Mouse (Mus musculus) CH12.LX (cell line): ENCODE results near the gene Slc34a2. TPM values are rescaled to one million over a fixed set of nuclear protein-coding genes. Genes with fewer than 3 reads are reported as not detected.

Experiments used
- DNase-seq: peaks from one replicate; pipeline ENCODE4 v3.0.0-alpha.2; 2013; ENCODE audit errors: extremely low read depth
- H3K27ac ChIP-seq: 2 replicates; pipeline ENCODE4 v1.5.1; 2012; ENCODE audit warnings: low read depth, mild to moderate bottlenecking, control low read depth, moderate library complexity; ENCODE audit not compliant: insufficient read depth
- H3K27me3 ChIP-seq: replicated peaks from 2 replicates; pipeline ENCODE3; 2012; ENCODE audit warnings: inconsistent platforms
- H3K36me3 ChIP-seq, 2 experiments: replicated peaks in 1 of 2; 2 replicates each; pipeline versions ENCODE3 to v1.6.1; 2012; ENCODE audit warnings: inconsistent platforms in 1 of 2, low read length in 1 of 2, mild to moderate bottlenecking in 1 of 2, mixed read lengths in 1 of 2, moderate library complexity in 1 of 2; ENCODE audit not compliant: control insufficient read depth in 1 of 2, insufficient read depth in 1 of 2
- H3K4me1 ChIP-seq, 2 experiments: 2 replicates each; pipeline ENCODE4 v1.6.1; 2012; ENCODE audit warnings: inconsistent platforms in 1 of 2, moderate library complexity in 1 of 2; ENCODE audit not compliant: insufficient read depth in 2 of 2, control insufficient read depth in 1 of 2
- H3K4me2 ChIP-seq: 2 replicates; pipeline ENCODE4 v1.6.1; 2012; ENCODE audit warnings: low read depth, mild to moderate bottlenecking, control low read depth; ENCODE audit not compliant: poor library complexity, insufficient read depth, severe bottlenecking
- H3K4me3 ChIP-seq, 3 experiments: fragments of 150-350 bp in 1 of 3; sonication (generic) in 1 of 3; replicated peaks in 1 of 3; 2 replicates each; pipeline versions ENCODE3 to v1.5.1; 2011 to 2012; ENCODE audit warnings: low read depth in 2 of 3, low read length in 2 of 3, mild to moderate bottlenecking in 2 of 3, moderate library complexity in 2 of 3, control low read depth in 1 of 3, improper control_type of control experiment in 1 of 3, inconsistent platforms in 1 of 3, mixed read lengths in 1 of 3; ENCODE audit not compliant: poor library complexity in 1 of 3
- H3K79me2 ChIP-seq: replicated peaks from 2 replicates; pipeline ENCODE4 v1.6.1; 2012; ENCODE audit warnings: mild to moderate bottlenecking, moderate library complexity; ENCODE audit not compliant: control insufficient read depth, poor library complexity, insufficient read depth, severe bottlenecking; ENCODE audit errors: extremely low read depth
- H3K9ac ChIP-seq: 2 replicates; pipeline ENCODE4 v1.6.1; 2012; ENCODE audit warnings: low read depth, mild to moderate bottlenecking, control low read depth, moderate library complexity; ENCODE audit not compliant: insufficient read depth
- H3K9me3 ChIP-seq: replicated peaks from 2 replicates; pipeline ENCODE3; 2012; ENCODE audit warnings: low read length, inconsistent platforms, mixed read lengths
- BHLHE40 ChIP-seq: IDR thresholded peaks from 2 replicates; pipeline ENCODE4 v1.6.1; 2011; ENCODE audit warnings: mild to moderate bottlenecking, low read depth, low read length, improper control_type of control experiment
- CHD1 ChIP-seq: IDR thresholded peaks from 2 replicates; pipeline ENCODE4 v1.6.1; 2012; ENCODE audit warnings: low read depth, low read length, improper control_type of control experiment, inconsistent platforms
- ELF1 ChIP-seq: IDR thresholded peaks from 2 replicates; pipeline ENCODE4 v1.6.1; 2014; ENCODE audit warnings: low read depth, mild to moderate bottlenecking, inconsistent platforms, low read length, improper control_type of control experiment
- GABPA ChIP-seq: IDR thresholded peaks from 2 replicates; pipeline ENCODE4 v1.6.1; 2012; ENCODE audit warnings: low read depth, low read length, improper control_type of control experiment, inconsistent platforms; ENCODE audit not compliant: insufficient replicate concordance
- JUND ChIP-seq: conservative IDR thresholded peaks from 2 replicates; pipeline ENCODE4 v1.6.1; 2011; ENCODE audit warnings: low read depth, low read length, improper control_type of control experiment
- MAFK ChIP-seq: IDR thresholded peaks from 2 replicates; pipeline ENCODE4 v1.6.1; 2011; ENCODE audit warnings: low read length, improper control_type of control experiment; ENCODE audit not compliant: insufficient replicate concordance
- MAX ChIP-seq: IDR thresholded peaks from 2 replicates; pipeline ENCODE4 v1.6.1; 2011; ENCODE audit warnings: low read length, improper control_type of control experiment
- MEF2A ChIP-seq: IDR thresholded peaks from 2 replicates; pipeline ENCODE4 v1.6.1; 2014; ENCODE audit warnings: low read depth, mild to moderate bottlenecking, inconsistent platforms, low read length, improper control_type of control experiment, borderline replicate concordance
- MXI1 ChIP-seq: IDR thresholded peaks from 2 replicates; pipeline ENCODE4 v1.6.1; 2011; ENCODE audit warnings: mild to moderate bottlenecking, low read depth, low read length, improper control_type of control experiment
- MYC ChIP-seq: IDR thresholded peaks from 2 replicates; pipeline ENCODE4 v1.6.1; 2011; ENCODE audit warnings: low read depth, mild to moderate bottlenecking, improper control_type of control experiment, low read length
- NELFE ChIP-seq: IDR thresholded peaks from 2 replicates; pipeline ENCODE4 v1.6.1; 2011; ENCODE audit warnings: low read depth, low read length, improper control_type of control experiment
- POLR2A ChIP-seq: IDR thresholded peaks from 2 replicates; pipeline ENCODE4 v1.6.1; 2011; ENCODE audit warnings: low read depth, mild to moderate bottlenecking, improper control_type of control experiment, low read length
- SIN3A ChIP-seq: IDR thresholded peaks from 2 replicates; pipeline ENCODE4 v1.6.1; 2012; ENCODE audit warnings: low read length, improper control_type of control experiment, inconsistent platforms
- UBTF ChIP-seq: IDR thresholded peaks from 2 replicates; pipeline ENCODE4 v1.6.1; 2012; ENCODE audit warnings: low read depth, mild to moderate bottlenecking, inconsistent platforms, low read length, improper control_type of control experiment, moderate library complexity
- USF1 ChIP-seq: IDR thresholded peaks from 2 replicates; pipeline ENCODE4 v1.6.1; 2014; ENCODE audit warnings: low read depth, mild to moderate bottlenecking, inconsistent platforms, low read length, improper control_type of control experiment
- dilution Hi-C: fragments of 300-500 bp; cut with MboI; formaldehyde crosslinking; loops from 2 replicates; pipeline ENCODE4 v1.14.3; 2020; ENCODE audit warnings: low sequenced_read_pairs; ENCODE audit not compliant: extremely low pct_unique_long_range_greater_than_20kb, extremely low pct_ligation_motif_present
- in situ Hi-C: fragments of 300-500 bp; cut with MboI; formaldehyde crosslinking; loops from 3 replicates; pipeline ENCODE4 v1.14.3; 2019; ENCODE audit warnings: low sequenced_read_pairs, low pct_ligation_motif_present, low pct_unique_long_range_greater_than_20kb, mixed read lengths
- polyA plus RNA-seq: library from polyadenylated mRNA; unstranded; fragments of >175 nt; gene quantifications from 2 replicates; pipeline ENCODE4 v1.2.1, GENCODE M21; 2012; ENCODE audit warnings: low read depth; ENCODE audit not compliant: insufficient read length
- total RNA-seq, 2 experiments: library from RNA; depleted of rRNA; stranded (reverse); fragments of 300-350 nt in 1 of 2; fragments of >200 nt in 1 of 2; gene quantifications; 2 replicates each; pipeline ENCODE4 v1.2.3; 2012 to 2014

The Slc34a2 gene
- total and polyA plus RNA-seq, 3 experiments = not detected

DNA sequence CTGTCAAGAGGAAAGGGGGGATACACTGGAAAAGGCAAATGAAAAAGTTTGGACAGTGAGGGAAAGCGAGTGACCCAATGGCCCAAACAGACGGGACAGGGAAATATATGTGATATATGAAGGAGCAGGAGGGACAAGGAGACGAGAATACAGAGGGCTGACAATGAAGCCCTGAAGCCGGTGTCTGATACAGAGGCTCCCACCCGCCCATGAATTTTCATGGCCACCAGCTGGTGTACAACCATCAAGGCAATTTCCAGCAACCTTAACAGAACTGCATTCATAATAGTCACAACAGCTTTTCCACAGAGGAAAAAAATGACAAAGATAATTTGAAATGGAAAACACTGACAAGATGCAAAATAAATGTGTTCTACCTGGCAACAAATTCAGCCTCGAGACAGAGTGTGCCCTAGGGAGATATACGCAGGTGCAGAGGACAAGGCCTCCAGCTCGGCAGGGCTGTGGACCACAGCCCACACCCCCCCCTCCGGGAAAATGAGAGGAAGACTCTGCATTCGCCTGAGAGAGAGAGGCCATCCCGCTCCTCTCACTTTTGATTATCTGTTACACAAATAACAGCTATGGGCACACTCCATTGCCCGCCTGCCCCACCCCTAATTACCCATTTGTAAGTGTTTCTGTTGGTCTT is 76.9 kb downstream of the Slc34a2 start:
- TF ChIP-seq GABPA (no peak), MYC (no peak), CHD1 (no peak), BHLHE40 (no peak)
- in situ Hi-C loops (no loop called here), dilution Hi-C loops (no loop called here)
- no peak overlapping the region for H3K27ac ChIP-seq
- no peaks in the 10 kb centered on the region for H3K79me2 ChIP-seq
- peaks cover 4% of the 10 kb centered on the region for H3K9me3 ChIP-seq
- H3K9ac ChIP-seq = no peak overlapping the region
- peaks cover 0 to 20% of the 10 kb centered on the region in 2 experiments; a peak in 2 of 4 replicates for H3K4me1 ChIP-seq
- no peak for DNase-seq
- H3K36me3 ChIP-seq = no peaks in the 10 kb centered on the region
- no peaks in the 10 kb centered on the region for H3K27me3 ChIP-seq
- no peak overlapping the region for H3K4me2 ChIP-seq
- no peak overlapping the region for H3K4me3 ChIP-seq

DNA sequence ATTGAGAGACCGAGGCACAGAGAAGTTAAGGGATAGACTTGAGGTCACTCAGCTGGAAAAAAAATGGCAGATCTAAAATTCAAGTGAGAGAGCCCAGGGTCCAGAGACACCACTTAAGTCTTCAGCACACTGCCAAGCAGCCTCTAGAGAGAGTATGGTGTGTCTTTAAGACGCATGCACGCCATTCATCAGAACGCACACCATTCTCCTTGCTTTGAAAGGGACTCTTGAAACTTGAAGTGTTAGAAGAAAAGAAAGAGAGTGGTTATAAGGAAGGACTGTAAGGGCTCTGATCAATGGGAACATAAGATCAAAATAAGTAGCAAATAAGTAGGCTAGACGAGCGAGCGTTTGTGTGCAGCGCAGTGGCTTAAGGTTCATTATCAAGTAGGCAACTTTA is 80.3 kb downstream of the Slc34a2 start:
- Histone ChIP-seq H3K27me3 (no peaks in the 10 kb centered on the region), H3K4me2 (no peak overlapping the region), H3K36me3 (no peaks in the 10 kb centered on the region), H3K4me3 (no peak overlapping the region), H3K9me3 (peaks cover under 1% of the 10 kb centered on the region), H3K79me2 (no peaks in the 10 kb centered on the region), H3K9ac (no peak overlapping the region), H3K4me1 (peaks cover 0 to 14% of the 10 kb centered on the region in 2 experiments; a peak in 2 of 4 replicates), H3K27ac (no peak overlapping the region)
- in situ Hi-C loops = no loop called here
- DNase-seq = no peak
- dilution Hi-C loops = no loop called here
- TF ChIP-seq NELFE (no peak), ELF1 (no peak), JUND (no peak), CHD1 (no peak), USF1 (no peak), MXI1 (no peak), SIN3A (no peak)

DNA sequence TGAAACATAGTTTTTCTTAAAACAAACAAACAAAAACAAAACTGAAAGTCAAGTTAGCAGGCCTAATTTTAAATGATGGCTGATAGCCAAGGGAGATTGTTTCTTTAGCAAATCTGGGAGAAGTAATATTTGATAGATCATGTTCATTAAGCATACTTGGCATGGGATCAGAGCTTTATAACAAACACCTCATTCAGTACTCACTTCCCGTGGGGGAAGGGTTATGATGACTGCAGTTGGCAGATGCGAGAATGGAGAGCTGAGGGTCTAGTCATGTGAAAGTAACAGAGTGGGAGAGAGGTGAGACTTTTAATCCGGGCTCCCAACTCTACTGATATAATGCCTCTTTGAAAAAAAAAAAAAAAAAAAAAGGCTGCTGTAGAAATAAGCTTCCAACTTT is 81.8 kb downstream of the Slc34a2 start:
- TF ChIP-seq MAX (no peak), USF1 (no peak), POLR2A (no peak), MEF2A (no peak), MAFK (no peak), MYC (no peak), UBTF (no peak)

More for the DNA sequence above, 81.8 kb downstream of the Slc34a2 start:
- H3K27ac ChIP-seq = no peak overlapping the region
- H3K4me3 ChIP-seq = no peak overlapping the region
- no peaks in the 10 kb centered on the region for H3K79me2 ChIP-seq
- no peak for DNase-seq
- no peak overlapping the region for H3K9ac ChIP-seq
- dilution Hi-C loops (no loop called here), in situ Hi-C loops (loop anchor here (10.0 kb wide), 1 partner anchor 255 kb away; no protein-coding TSS in a partner anchor)
- H3K4me2 ChIP-seq = no peak overlapping the region
- H3K27me3 ChIP-seq = no peaks in the 10 kb centered on the region
- H3K9me3 ChIP-seq = no peaks in the 10 kb centered on the region
- peaks cover 0 to 11% of the 10 kb centered on the region in 2 experiments; a peak in 2 of 4 replicates for H3K4me1 ChIP-seq
- no peaks in the 10 kb centered on the region for H3K36me3 ChIP-seq

Other genes starting within 250 kb of the Slc34a2 start
- 66.4 and 76.6 TPM in 2 replicates for gene Anapc4, start 204.1 kb upstream of the Slc34a2 start, total RNA-seq (2012; rRNA removed)
- gene Anapc4, start 204.1 kb upstream of the Slc34a2 start, total RNA-seq (2014; rRNA removed) = 85.6 and 110 TPM in 2 replicates
- 87.0 and 115 TPM in 2 replicates for gene Anapc4, start 204.1 kb upstream of the Slc34a2 start, polyA plus RNA-seq
- gene Sel1l3, start 175.8 kb downstream of the Slc34a2 start, total RNA-seq (2012; rRNA removed) = 0.17 and 0.34 TPM in 2 replicates
- 0.14 and 0.28 TPM in 2 replicates for gene Sel1l3, start 175.8 kb downstream of the Slc34a2 start, total RNA-seq (2014; rRNA removed)
- 0.71 and 0.76 TPM in 2 replicates for gene Sel1l3, start 175.8 kb downstream of the Slc34a2 start, polyA plus RNA-seq
- gene Smim20, start 229.0 kb downstream of the Slc34a2 start, total RNA-seq (2012; rRNA removed) = 54.3 and 55.3 TPM in 2 replicates
- 93.0 and 93.5 TPM in 2 replicates for gene Smim20, start 229.0 kb downstream of the Slc34a2 start, total RNA-seq (2014; rRNA removed)
- 52.1 and 75.7 TPM in 2 replicates for gene Smim20, start 229.0 kb downstream of the Slc34a2 start, polyA plus RNA-seq